24 mouse cellular contexts compared by ENCODE assay signal in the genomic region with DNA sequence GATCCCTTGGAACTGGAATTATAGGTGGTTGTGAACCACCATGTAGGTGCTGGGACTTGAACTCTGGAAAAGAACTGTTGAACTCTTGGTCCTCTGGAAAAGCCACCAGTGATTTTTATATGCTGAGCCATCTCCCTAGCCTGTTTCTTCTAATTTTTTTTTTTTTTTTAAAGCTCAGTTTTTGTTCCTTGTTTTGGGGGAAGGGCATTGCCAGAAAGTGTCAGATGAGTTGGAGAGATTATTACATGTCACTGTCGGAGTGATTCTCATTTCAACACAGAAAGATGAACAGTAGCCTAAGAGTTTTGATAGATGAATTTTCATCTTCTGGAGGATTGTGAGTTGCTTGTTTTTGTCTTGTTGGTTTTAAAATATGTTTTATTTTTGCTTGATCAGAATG.
"Had no signal": no experiment of that assay in that cellular context is flagged by ENCODE, and none has a peak within 500 bp of the region (broad histone marks: within the 10 kb centered on the region; RNA-seq: fewer than 3 reads in every experiment).

No protein-coding gene starts in this region.

- H3K4me2 ChIP-seq: heart, embryonic 11.5 days; heart, embryonic 13.5 days; heart, embryonic 15.5 days; hindbrain, embryonic 13.5 days; hindbrain, embryonic 15.5 days; limb, embryonic 13.5 days; limb, embryonic 15.5 days; liver, embryonic 12.5 days had no signal

- H3K27me3 ChIP-seq: heart, embryonic 13.5 days; heart, embryonic 15.5 days; hindbrain, embryonic 13.5 days; hindbrain, embryonic 15.5 days; limb, embryonic 13.5 days; limb, embryonic 15.5 days; liver, embryonic 12.5 days had no signal

- H3K36me3 ChIP-seq: heart, embryonic 15.5 days; hindbrain, embryonic 13.5 days; hindbrain, embryonic 15.5 days; limb, embryonic 13.5 days; limb, embryonic 15.5 days had no signal

- H3K4me3 ChIP-seq: heart, adult 2 months; heart, embryonic 13.5 days; heart, embryonic 15.5 days; hindbrain, embryonic 13.5 days; hindbrain, embryonic 15.5 days; limb, embryonic 13.5 days; limb, embryonic 15.5 days; liver, embryonic 12.5 days had no signal

- H3K27ac ChIP-seq: heart, adult 2 months; heart, embryonic 13.5 days; heart, embryonic 15.5 days; hindbrain, embryonic 13.5 days; hindbrain, embryonic 15.5 days; hindbrain, postnatal 0 days; limb, embryonic 13.5 days; limb, embryonic 15.5 days; liver, embryonic 12.5 days; liver, embryonic 14.5 days had no signal

- H3K9me3 ChIP-seq: heart, embryonic 13.5 days; heart, embryonic 15.5 days; hindbrain, embryonic 13.5 days; hindbrain, embryonic 15.5 days; limb, embryonic 13.5 days; limb, embryonic 15.5 days; liver, embryonic 12.5 days had no signal

- ATAC-seq: hindbrain, postnatal 0 days; intestine, embryonic 16.5 days had no signal

- H3K9ac ChIP-seq: heart, embryonic 13.5 days; heart, embryonic 15.5 days; hindbrain, embryonic 13.5 days; hindbrain, embryonic 15.5 days; limb, embryonic 13.5 days; limb, embryonic 15.5 days; liver, embryonic 14.5 days had no signal

- DNase-seq: gastrocnemius, postnatal 14 days; gastrocnemius, postnatal 36 days; heart, adult 11 months; heart, adult 2 months; heart, postnatal 14 days; heart, postnatal 36 days; kidney, adult 11 months; kidney, adult 8-10 months; kidney, postnatal 14 days; kidney, postnatal 36 days; layer of hippocampus, adult 9-11 months; layer of hippocampus, postnatal 36 days; left cerebral cortex, postnatal 4 days had no signal

- H3K4me1 ChIP-seq: hindbrain, embryonic 13.5 days; hindbrain, embryonic 15.5 days; limb, embryonic 15.5 days had no signal
